Mouse (Mus musculus) spleen, embryonic (tissue): ENCODE measurements around the gene Bmp7.

Experiments
- CTCF ChIA-PET: fragments of 350-600 bp; sonication (Branson Sonifier 250); formaldehyde crosslinking; loops from one replicate; lab custom pipeline; 2022; lab: Charles Lee

The Bmp7 gene

DNA sequence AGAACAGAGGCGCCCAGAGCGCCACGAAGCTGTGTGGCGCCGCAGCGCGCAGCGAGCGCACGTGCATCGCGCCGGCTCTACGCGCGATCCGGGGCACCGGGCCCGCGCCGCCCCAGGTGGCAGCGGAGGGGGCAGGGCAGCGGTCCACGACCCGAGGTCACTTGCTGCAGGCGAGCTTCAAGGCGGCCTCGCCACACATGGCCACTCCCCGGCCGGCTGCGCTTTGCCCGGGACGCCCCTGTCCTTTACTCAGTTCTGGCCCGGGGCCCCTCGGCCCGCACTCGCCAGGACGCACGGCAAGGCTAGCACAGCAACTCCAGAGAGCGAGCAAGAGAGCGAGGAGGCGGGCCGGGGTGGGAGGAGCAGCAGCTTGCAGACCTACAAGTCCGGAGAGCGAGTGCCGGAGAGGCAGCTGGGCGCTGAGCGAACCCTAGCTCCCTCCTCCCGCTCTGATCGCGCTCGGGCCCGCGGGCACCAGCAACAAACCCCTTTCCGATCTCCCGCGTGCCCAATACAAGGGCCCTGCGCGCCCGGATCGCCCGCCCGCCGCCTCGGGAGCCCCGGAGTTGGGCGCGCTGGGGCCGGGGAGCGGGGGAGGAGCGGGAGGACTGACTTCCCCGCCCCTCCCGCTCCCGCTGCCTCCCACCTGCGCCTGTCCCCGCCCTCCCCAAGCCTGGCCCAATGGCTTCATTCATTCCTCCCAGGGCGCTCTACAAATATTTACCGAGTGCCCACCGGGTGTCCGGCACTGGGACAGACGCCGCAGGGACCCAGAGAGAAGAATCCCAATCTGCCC is at the start of gene Bmp7:
Gene Bmp7, minus strand, starts transcription at position 319 of the 796 bp plus-strand sequence.
- CTCF ChIA-PET: no interaction called here

DNA sequence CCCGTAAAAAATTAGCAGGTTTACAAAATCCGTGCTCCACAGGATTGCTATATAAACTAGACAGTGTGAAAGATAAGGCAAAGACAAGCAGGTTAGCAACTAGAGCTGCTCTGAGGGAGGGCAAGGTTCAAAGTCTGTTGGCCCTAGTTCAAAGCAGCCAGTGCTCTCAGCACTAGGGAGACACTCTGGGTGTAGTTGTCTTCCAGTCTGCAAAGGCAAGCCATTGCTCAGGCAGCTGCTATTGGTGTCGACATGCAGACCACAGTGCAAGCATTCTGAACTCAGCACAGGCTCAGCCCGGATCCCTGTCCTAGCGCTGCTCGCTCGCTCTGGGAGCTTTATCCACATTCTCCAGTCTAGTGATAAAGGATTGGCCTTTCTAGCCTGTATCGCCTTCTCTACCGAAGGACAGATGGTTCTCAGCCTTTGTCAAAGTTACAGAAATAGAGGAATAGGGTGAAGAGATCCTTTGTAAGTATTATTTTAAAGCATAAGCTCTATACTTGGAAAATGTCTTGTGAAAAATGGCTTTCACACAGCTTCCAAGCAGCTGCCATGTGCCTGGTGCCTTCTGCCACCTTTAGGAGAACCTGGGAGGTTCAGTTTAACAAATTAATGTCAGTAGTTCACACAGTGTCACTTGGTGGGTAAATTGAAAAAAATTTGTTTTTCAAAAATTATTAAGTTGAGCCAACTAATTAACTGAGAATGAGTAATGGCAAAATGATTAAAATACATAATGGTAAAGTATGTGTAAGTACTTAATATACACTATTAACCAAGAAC is 42.8 kb upstream of the Bmp7 start:
- CTCF ChIA-PET: no interaction called here

DNA sequence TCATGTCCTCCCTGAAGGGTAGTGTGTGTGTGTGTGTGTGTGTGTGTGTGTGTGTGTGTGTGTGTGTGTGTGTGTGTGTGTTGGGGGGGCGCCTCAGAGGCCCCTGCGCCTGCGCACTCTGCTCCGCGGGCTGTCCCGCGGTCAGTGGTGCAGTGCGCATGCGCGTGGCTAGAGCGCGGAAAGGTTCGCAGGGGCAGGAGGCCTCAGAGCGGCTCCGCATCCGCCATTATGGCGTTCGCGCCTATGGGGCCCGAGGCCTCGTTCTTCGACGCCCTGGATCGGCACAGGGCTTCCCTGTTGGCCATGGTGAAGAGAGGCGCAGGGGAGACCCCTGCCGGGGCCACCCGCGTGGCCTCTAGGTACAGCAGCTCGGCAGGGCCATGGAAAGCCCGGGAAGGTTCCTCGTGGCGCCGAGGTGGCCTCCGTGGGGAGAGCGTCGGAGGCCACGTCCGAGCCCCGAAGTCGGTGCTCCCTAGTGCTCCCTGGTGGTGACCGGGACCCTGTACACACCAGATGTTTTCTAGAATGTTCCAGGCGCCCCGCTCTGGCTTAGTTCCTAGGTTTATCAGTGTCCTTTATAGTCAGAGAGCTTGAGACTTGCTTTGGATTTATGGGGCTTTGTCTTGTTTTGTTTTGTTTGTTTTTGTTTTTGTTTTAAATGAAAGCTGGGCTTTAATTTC is 39.7 kb upstream of the Bmp7 start:
- CTCF ChIA-PET: no interaction called here

DNA sequence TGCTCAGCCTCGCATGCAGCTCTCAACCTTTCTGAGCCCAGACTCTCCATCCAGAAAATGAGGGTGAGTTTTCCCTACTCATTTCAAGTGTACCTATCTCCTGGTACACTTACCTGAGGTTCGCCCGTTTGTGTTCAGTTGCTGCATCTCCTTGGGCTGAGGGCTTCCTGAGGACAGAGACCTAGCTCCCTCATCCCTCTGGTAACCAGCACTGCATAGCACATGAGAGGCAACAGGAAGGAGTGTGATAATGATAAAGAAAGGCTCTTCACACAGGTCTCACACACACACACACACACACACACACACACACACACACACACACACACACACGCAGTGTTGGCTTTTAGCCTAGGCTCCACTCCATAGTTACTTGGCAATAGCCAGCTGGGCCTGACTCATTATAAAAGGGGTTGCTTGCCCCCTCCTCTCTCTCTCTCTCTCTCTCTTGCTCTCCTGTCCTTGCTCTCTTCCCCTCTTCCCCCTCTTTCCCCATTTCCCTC is 38.1 kb upstream of the Bmp7 start:
- CTCF ChIA-PET: interaction anchor here (0.6 to 1.5 kb wide), 3 partner anchors 71 to 430 kb away, joined by 4 to 9 read pairs (median 4); no protein-coding TSS in a partner anchor

DNA sequence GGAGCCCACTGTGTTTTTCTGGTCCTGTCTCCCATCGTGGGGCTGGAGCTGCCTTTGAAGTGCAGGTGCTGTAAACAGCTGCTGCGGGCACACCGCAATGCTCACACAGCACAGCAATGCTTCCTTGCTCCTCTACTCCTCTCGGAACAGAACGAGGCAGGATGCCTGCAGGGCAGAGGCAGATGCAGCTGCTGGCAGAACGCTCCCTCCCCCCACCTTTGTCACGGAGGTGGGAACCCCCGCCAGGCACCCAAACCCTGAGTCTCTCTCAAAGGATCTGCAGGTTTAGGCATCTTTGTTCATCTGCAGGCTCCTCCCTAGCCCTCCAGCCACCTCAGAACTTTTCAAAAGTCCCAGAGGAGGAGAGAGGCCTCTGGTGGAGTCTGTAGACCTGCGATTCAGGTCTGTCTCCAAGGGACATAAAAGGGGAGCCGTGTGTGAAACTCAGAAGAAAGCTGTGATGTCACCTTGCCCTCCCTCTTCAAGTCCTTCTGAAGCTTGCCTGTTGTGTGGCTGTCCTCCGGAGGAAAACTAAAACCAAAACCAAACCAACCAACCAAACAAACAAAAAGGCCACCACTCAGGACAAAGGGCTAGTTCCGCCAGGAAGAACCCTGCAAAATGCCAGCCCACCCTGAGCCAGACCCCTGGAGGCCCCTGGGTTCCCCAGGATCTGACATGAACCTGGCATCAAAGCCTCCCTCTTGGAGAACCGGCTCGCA is 37.4 kb upstream of the Bmp7 start, which contains the start of gene Spo11:
Gene Spo11, plus strand, starts transcription at position 292 of the 722 bp plus-strand sequence.
- CTCF ChIA-PET: interaction anchor here (0.6 to 1.5 kb wide), 3 partner anchors 18 to 107 kb away, joined by 3 to 9 read pairs (median 4); no protein-coding TSS in a partner anchor

DNA sequence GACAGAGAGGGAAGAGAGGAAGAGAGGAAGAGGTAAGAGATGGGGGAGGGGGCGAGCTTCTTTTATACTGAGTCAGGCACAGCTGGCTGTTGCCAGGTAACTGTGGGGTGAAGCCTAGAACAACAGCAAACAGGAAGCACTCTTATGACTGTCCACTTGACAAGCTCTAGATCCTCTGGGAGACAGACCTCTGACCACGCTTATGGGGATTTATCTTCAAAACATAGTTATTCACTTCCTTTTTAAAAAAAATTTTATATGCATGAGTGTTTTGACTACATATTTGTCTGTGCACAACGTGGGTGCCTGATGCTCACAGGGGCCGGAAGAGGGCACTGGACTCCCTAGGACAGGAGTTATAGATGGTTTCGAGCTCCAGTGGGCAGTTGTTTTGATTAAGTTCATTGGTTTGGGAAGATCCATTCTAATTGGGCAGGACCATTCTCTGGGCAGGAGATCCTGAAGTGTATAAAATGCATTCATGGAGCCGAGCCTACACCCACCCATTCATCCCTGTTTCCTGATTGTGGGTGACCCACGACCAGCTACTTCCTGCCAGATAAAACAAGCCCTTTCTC is 36.6 kb upstream of the Bmp7 start:
- CTCF ChIA-PET: interaction anchor here (0.8 to 1.5 kb wide), 3 partner anchors 19 to 150 kb away, joined by 3 to 9 read pairs (median 3); no protein-coding TSS in a partner anchor

DNA sequence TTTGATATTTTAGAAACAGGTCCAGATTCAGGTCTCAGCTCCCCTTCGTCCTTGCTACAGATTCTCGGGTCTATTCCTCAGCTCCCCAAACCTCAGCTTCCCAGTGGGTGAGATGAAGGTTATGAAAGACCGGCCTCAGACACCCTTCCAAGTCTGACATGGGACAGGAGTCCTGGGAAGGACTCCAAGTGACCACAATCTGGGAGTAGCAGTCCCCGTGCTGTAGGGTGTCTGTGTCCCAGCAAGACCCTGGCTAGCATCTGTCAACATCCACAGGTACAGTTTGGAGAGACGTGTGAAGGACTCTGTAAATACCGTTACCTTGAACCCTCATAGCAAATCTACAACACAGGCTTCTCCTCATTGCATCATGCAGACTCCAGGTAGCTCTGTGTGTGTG is 35.0 kb upstream of the Bmp7 start:
- CTCF ChIA-PET: no interaction called here

DNA sequence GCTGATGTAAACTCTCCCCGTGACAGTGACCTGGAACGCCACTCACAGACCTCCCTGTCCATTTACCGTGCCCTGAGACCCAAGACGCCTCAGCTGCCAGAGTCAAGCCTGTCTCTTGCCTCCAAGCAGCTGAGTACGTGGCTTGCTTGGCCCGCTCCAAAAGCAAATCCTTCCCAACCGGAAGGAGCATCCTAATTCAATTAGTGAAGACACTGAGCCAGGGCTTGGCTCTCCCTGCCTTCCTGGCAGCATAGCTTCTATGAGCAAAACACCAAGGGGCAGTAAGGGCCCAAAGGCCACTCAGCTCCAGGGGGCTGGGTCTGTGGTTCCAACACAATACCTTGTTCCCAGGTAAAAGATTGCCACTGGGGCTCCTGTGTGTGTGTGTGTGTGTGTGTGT is 34.6 kb upstream of the Bmp7 start:
- CTCF ChIA-PET: no interaction called here

DNA sequence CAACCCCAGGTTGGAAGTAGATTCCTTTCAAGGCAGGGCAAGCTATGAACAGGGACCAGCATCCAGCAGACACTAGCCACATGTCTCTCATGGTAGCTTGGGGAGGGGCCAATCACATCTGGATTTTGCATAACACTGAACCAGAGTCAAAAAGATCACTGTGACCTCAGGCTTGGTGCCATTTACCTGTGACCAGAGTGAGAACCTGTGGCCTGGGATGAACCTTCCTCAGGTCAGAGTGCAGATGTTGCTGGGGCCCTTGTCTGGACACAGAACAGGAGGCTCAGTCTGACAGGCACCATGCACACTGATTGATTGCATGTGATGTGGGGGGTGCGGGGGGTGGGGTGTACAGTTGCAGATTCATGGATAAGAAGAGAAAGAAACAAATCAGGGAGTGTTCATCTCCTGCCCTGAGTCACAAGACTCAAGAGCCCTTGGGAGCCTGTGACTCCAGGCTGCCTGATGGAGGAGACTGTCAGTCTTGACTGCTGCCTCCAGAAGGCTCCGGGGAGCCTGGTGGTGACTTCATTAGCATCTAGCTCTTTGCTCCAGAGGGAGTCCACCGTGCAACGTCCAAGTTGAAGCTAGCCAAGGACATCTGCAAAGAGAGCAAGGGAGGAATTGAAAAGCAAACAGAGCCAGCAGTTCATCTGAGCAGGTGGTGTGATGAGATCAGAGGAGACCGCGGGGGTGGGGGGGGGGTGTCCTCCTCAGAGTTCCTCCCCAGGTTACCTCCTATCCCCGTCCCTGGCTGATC is 33.9 kb upstream of the Bmp7 start:
- CTCF ChIA-PET: no interaction called here

DNA sequence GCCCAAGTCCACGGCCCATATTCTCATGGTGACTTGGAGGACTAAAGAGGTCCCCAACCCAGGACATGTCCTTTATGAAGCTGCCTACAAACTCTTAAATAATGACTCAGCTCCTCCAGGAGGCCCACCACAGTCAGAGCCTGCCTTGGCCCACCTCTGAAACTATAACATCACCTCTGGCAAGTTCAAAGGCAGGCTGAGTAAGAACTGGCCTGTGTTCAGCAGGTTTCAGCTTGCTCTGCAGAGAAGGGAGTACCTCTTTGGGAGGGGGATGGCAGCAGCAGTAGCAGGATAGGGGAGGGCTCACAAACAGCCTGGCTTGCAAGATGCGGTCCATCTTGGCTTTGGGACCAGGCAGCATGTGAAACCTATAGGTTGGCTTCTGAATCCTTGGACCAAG is 31.7 kb upstream of the Bmp7 start:
- CTCF ChIA-PET: no interaction called here

DNA sequence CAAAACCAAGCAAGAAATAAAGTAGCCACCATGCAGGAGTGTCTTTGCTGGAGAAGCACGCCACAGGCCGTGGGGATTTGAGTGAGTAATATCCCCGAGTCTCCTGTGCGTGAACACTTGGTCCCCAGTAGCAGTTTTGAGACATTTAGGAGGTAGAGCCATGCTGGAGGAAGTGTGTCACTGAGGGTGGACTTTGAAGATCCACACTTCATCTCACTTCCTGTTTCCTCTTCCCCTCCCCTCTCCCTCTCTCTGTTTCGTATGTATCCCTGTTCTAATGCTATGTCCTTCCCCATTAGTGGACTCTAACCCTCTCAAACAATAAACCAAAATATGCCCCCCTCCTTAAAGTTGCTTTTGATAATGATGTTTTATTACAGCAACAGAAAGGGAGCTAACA is 26.4 kb upstream of the Bmp7 start:
- CTCF ChIA-PET: interaction anchor here (0.7 kb wide), 1 partner anchor 56 kb away, joined by 4 read pairs; no protein-coding TSS in a partner anchor

DNA sequence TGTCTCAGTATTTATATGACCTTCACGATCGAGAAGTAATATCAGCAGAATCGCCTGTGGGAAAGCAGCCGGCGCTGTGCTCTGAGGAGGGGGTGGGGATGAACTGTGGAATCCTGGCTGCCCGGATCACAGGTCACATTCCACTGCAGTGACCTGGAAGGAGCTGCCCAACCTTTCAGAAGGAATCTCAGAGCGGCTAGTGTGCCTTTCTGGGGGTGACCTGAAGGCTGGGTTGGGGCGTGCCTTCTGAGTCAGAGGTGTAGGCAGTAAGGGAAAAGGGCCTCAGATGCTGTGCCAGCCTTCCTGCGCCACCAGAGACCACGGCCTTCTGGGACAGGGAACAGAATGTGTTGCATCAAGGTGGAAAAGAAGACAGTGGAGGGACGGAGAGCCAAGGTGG is 25.1 kb upstream of the Bmp7 start:
- CTCF ChIA-PET: no interaction called here

DNA sequence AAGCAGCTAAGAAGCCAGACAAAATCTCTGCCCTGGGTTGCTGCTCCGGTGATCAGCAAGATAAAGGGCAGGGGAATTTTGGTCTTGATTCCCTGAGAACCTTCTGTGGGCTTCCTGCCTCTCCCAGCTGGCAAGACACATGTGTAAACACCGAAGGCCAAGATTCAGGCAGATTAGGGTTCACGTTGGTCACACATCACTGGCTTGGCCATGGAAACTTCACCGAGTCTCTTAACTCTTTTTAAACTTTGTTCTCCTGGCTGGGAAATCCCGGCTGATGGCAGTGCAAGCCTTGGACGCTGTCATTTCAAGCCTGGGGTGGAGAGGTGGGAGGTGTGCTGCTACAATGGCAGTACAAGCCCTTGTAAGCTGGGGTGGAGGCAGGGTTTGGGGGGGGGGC is 21.1 kb upstream of the Bmp7 start:
- CTCF ChIA-PET: interaction anchor here (0.7 kb wide), 1 partner anchor 36 kb away, joined by 3 read pairs; no protein-coding TSS in a partner anchor

DNA sequence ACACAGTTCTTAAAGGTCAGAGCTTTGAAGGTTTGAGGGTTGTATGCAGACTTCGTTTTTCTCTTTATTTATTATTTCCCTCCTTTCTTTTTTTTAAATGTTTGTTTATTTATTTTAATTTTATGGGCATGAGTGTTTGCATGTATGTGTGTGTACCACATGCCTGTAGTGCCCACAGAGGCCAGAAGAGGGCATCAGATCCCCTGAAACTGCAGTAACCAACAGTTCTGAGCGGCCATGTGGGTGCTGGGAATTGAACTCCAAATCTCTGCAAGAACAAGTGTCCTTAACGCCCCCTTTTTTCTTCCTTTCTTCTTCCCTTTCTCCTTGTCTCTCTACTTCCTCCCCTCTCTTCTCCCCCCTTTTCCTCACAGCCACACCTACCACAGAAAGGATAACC is 20.2 kb upstream of the Bmp7 start:
- CTCF ChIA-PET: no interaction called here

DNA sequence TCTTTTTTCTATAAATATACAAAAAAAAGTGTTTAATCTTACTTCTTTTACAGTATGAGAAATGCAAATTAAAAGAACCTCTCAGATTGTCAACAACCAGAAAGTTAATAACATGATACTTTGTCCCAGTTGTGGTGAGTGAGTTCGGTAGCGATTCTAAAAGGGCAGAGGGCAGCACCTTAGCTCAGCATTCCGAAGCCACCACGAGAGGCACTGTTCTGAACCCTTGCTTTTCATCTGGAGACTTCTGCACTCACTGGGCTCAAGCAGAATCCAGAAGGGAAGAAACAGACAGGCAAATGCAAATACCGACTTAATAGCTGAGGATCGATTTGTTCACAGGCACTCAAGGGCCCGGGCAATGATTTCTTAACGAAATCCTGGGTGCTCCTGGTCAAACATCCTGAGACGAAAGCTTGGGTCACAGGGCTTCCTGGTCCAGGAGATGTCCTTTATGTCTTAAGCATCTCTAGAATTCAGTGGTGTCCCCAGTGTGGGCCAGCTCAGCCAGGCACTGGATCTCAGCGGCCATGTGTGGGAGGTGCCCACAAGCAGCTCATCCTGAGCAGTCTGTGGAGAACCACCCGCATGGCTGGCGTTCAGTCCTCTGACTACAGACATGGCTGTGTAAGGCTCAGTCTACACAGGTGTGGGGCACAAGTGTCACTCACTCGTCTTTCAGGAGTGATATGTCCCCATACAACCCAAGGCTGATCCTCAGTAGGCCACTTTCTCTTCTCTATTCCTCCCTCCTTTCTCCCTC is 19.1 kb upstream of the Bmp7 start:
- CTCF ChIA-PET: no interaction called here

DNA sequence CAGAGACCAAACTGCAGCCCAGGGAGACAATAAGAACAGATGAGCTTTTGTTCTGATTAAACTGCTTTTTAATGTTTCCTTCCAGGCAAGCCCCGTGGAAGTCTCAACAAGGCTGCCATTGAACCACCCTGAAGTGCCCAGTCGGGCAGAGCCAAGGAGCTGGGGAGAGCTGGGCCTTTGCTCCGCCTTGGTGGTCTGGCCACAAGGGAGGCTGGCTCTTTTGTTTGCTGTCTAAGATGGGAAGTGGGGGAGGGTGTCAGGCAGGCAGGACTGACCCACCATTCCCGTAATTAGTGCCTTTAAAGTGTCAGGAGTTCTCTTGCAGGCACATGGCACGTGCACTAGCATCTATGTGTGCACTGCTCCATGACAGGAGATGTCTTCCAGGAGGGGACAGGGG is 18.5 kb upstream of the Bmp7 start:
- CTCF ChIA-PET: no interaction called here

DNA sequence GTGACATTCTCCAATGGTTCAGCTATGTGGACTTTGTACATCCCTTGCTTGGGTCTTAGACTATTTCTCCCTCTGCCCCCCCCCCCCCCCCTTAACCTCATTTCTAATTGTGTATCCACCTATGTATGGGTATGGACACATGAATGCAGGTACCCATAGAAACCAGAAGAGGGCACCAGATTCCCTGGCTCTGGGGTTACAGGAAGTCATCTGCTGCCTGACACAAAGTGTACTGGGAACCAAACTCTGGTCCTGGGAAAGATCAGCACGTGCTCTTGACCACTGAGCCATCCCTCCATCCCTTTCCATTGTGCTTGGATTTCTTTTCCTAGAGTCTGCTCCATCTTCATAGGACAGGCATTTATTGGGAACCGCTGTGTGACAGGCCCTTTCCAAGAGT is 11.9 kb upstream of the Bmp7 start:
- CTCF ChIA-PET: interaction anchor here (0.6 kb wide), 1 partner anchor 145 kb away, joined by 12 read pairs; no protein-coding TSS in a partner anchor

DNA sequence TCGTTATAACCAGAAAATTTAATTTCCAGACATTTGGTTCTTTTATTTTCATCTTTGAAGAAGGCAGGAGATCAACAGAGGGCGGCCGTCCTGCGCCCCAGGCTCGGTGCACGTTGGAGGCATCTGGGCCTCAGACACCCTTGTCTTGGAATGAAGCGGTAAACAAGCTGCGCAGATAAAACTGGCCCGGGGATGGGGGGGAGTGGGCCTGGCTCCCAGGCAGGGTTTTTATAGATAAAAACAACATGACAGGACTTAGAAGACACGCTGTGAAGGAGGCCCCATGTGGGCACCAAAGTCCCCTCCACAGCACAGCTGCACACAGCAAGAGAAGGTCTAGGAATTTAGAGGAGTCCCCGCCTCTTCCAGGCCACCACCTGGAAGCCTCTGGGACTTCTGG is 10.6 kb upstream of the Bmp7 start:
- CTCF ChIA-PET: no interaction called here

DNA sequence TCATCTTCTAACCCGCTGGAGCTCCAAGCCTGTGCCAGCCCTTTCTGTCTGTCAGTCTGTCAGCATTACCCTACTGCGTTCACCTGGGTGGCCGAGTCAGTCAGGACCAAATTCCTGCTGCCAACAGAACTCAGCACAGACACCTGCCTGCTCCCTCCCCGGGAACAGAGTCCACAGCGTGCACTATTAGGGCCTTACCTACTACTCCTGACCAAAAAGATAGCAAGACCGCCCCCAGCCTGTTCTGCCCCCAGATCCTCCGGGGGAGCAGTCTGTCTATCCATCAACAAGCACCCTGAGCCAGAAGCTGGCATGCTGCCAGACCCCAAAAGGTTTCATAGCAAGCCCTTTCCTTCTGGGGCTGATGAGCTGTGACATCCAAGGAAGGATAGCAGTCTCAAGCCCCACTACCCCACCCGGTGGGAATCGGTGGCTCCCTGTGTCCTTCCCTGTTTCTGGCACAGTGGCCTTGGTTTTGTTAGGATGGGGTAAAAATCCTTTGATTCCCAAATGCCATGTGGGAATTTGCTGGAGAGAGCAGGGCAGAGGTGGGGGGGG is 10.1 kb upstream of the Bmp7 start:
- CTCF ChIA-PET: no interaction called here
